Mouse (Mus musculus): ENCODE data around the gene Tas2r105.

The Tas2r105 gene

GRCm38 (mm10) chr6:131687395-131687794 is at the start of gene Tas2r105:
Gene Tas2r105, minus strand, starts transcription at chr6:131687495.
- DNase-seq (ENCODE audit: extremely low read depth, low read depth, low spot score), result no peak

GRCm38 (mm10) chr6:131712803-131713202 is 25.5 kb upstream of the Tas2r105 start:
- no peak for DNase-seq (ENCODE audit: extremely low read depth, low read depth, low spot score)

GRCm38 (mm10) chr6:131689963-131690362 is 2.7 kb upstream of the Tas2r105 start, which contains the start of gene Tas2r114:
Gene Tas2r114, minus strand, starts transcription at chr6:131690063.
- no peak for DNase-seq (ENCODE audit: extremely low read depth, low read depth, low spot score)

- no peak for DNase-seq (ENCODE audit: extremely low read depth, low read depth, low spot score)
Measured at GRCm38 (mm10) chr6:131685644-131686043, 1.7 kb downstream of the Tas2r105 start, which contains the start of gene Tas2r104. Gene Tas2r104, minus strand, starts transcription at chr6:131685744.

- DNase-seq (ENCODE audit: extremely low read depth, low read depth, low spot score), result no peak
Measured at GRCm38 (mm10) chr6:131678786-131679185, 8.5 kb downstream of the Tas2r105 start, which contains the start of gene Tas2r106. Gene Tas2r106, minus strand, starts transcription at chr6:131678886.

- DNase-seq (ENCODE audit: extremely low read depth, low read depth, low spot score), result no peak
Measured at GRCm38 (mm10) chr6:131660049-131660448, 27.2 kb downstream of the Tas2r105 start, which contains the start of gene Tas2r107. Gene Tas2r107, minus strand, starts transcription at chr6:131660149.
